Mouse (Mus musculus): Measurements from ENCODE around the gene Zbtb37. TPM values are rescaled to one million over a fixed set of nuclear protein-coding genes. Genes with fewer than 3 reads are reported as not detected.
A peak's percentile ranks its signal among the peaks of the same experiment; 100 is the strongest.

The Zbtb37 gene
- 8.3 and 10.7 TPM in 2 replicates for polyA plus RNA-seq (2014; fragmentation: Nextera tagmentation; extraction: Ambion mirVana)

GRCm38 (mm10) chr1:161034435-161035280, at the start of gene Zbtb37:
Gene Zbtb37, minus strand, starts transcription at chr1:161034849.
- Histone ChIP-seq H3K4me1 (ENCODE audit: control insufficient read depth, insufficient read depth, low read length) (no peaks in the 10 kb centered on the region), H3K27ac (replicated peaks; ENCODE audit: low read depth, low read length) (peak within 1 kb of the TSS; percentile 84), H3K36me3 (replicated peaks; ENCODE audit: control insufficient read depth, insufficient read depth, low read depth, low read length) (peaks cover 5% of the 10 kb centered on the region), H3K27me3 (ENCODE audit: control insufficient read depth, insufficient read depth, low read length) (no peaks in the 10 kb centered on the region), H3K9me3 (replicated peaks; ENCODE audit: control insufficient read depth, low read length) (no peaks in the 10 kb centered on the region), H3K4me3 (ENCODE audit: low read depth, low read length) (peak within 1 kb of the TSS; percentile 84), H3K9ac (replicated peaks; ENCODE audit: low read length) (peak within 1 kb of the TSS; percentile 91), H3K4me2 (ENCODE audit: low read depth, low read length) (peak within 1 kb of the TSS; percentile 66)
- WGBS, result under 1% methylated on average over 40 of the region's 76 CpGs
- DNase-seq (ENCODE audit: low spot score), result peak; percentile 100
- ATAC-seq (replicated peaks; ENCODE audit: insufficient number of reproducible peaks, low FRiP score, low TSS enrichment, low read depth), result peak; percentile 86

- Histone ChIP-seq H3K4me2 (ENCODE audit: low read depth, low read length) (no peak overlapping the region), H3K9me3 (replicated peaks; ENCODE audit: control insufficient read depth, low read length) (no peaks in the 10 kb centered on the region), H3K4me1 (ENCODE audit: control insufficient read depth, insufficient read depth, low read length) (no peaks in the 10 kb centered on the region), H3K9ac (replicated peaks; ENCODE audit: low read length) (no peak overlapping the region), H3K36me3 (replicated peaks; ENCODE audit: control insufficient read depth, insufficient read depth, low read depth, low read length) (peaks cover 4% of the 10 kb centered on the region), H3K4me3 (ENCODE audit: low read depth, low read length) (no peak overlapping the region), H3K27me3 (ENCODE audit: control insufficient read depth, insufficient read depth, low read length) (no peaks in the 10 kb centered on the region), H3K27ac (replicated peaks; ENCODE audit: low read depth, low read length) (no peak overlapping the region)
- ATAC-seq (replicated peaks; ENCODE audit: insufficient number of reproducible peaks, low FRiP score, low TSS enrichment, low read depth) (no peak), DNase-seq (ENCODE audit: low spot score) (no peak)
- 94% methylated on average over 3 of the region's 3 CpGs for WGBS
Observed at GRCm38 (mm10) chr1:161077243-161077642, 42.6 kb upstream of the Zbtb37 start.

- Histone ChIP-seq H3K4me2 (ENCODE audit: low read depth, low read length) (no peak overlapping the region), H3K4me1 (ENCODE audit: control insufficient read depth, insufficient read depth, low read length) (no peaks in the 10 kb centered on the region), H3K4me3 (ENCODE audit: low read depth, low read length) (no peak overlapping the region), H3K27ac (replicated peaks; ENCODE audit: low read depth, low read length) (no peak overlapping the region), H3K27me3 (ENCODE audit: control insufficient read depth, insufficient read depth, low read length) (no peaks in the 10 kb centered on the region), H3K36me3 (replicated peaks; ENCODE audit: control insufficient read depth, insufficient read depth, low read depth, low read length) (peaks cover 4% of the 10 kb centered on the region), H3K9me3 (replicated peaks; ENCODE audit: control insufficient read depth, low read length) (no peaks in the 10 kb centered on the region), H3K9ac (replicated peaks; ENCODE audit: low read length) (no peak overlapping the region)
- no peak for ATAC-seq (replicated peaks; ENCODE audit: insufficient number of reproducible peaks, low FRiP score, low TSS enrichment, low read depth)
- WGBS, result 88% methylated on average over 6 of the region's 6 CpGs
- no peak for DNase-seq (ENCODE audit: low spot score)
Observed at GRCm38 (mm10) chr1:161076238-161076637, 41.6 kb upstream of the Zbtb37 start.

- Histone ChIP-seq H3K4me1 (ENCODE audit: control insufficient read depth, insufficient read depth, low read length) (no peaks in the 10 kb centered on the region), H3K9ac (replicated peaks; ENCODE audit: low read length) (peak overlapping the region; percentile 74), H3K4me2 (ENCODE audit: low read depth, low read length) (peak overlapping the region; percentile 61), H3K4me3 (ENCODE audit: low read depth, low read length) (peak overlapping the region; percentile 73), H3K27me3 (ENCODE audit: control insufficient read depth, insufficient read depth, low read length) (no peaks in the 10 kb centered on the region), H3K9me3 (replicated peaks; ENCODE audit: control insufficient read depth, low read length) (no peaks in the 10 kb centered on the region), H3K27ac (replicated peaks; ENCODE audit: low read depth, low read length) (no peak overlapping the region), H3K36me3 (replicated peaks; ENCODE audit: control insufficient read depth, insufficient read depth, low read depth, low read length) (no peaks in the 10 kb centered on the region)
- no peak for DNase-seq (ENCODE audit: low spot score)
- ATAC-seq (replicated peaks; ENCODE audit: insufficient number of reproducible peaks, low FRiP score, low TSS enrichment, low read depth), result no peak
- under 1% methylated on average over 12 of the region's 12 CpGs for WGBS
Observed at GRCm38 (mm10) chr1:161071272-161071620, 36.6 kb upstream of the Zbtb37 start.

GRCm38 (mm10) chr1:161070352-161071271, 36.0 kb upstream of the Zbtb37 start, which contains the start of the genes Dars2 and Cenpl:
Gene Dars2, minus strand, starts transcription at chr1:161070658.
Gene Cenpl, plus strand, starts transcription at chr1:161070713.
- Histone ChIP-seq H3K4me3 (ENCODE audit: low read depth, low read length) (peak within 1 kb of the TSS; percentile 73), H3K4me2 (ENCODE audit: low read depth, low read length) (peak within 1 kb of the TSS; percentile 79), H3K4me1 (ENCODE audit: control insufficient read depth, insufficient read depth, low read length) (no peaks in the 10 kb centered on the region), H3K9ac (replicated peaks; ENCODE audit: low read length) (peak within 1 kb of the TSS; percentile 74), H3K9me3 (replicated peaks; ENCODE audit: control insufficient read depth, low read length) (no peaks in the 10 kb centered on the region), H3K27me3 (ENCODE audit: control insufficient read depth, insufficient read depth, low read length) (no peaks in the 10 kb centered on the region), H3K27ac (replicated peaks; ENCODE audit: low read depth, low read length) (peak within 1 kb of the TSS; percentile 28), H3K36me3 (replicated peaks; ENCODE audit: control insufficient read depth, insufficient read depth, low read depth, low read length) (no peaks in the 10 kb centered on the region)
- DNase-seq (ENCODE audit: low spot score) (peak; percentile 96), ATAC-seq (replicated peaks; ENCODE audit: insufficient number of reproducible peaks, low FRiP score, low TSS enrichment, low read depth) (peak; percentile 97)
- WGBS, result 0% methylated on average over 57 of the region's 57 CpGs

- H3K4me2 ChIP-seq (ENCODE audit: low read depth, low read length), result no peak overlapping the region
- 77% methylated on average over 1 of the region's 1 CpGs for WGBS
- no peak overlapping the region for H3K4me3 ChIP-seq (ENCODE audit: low read depth, low read length)
- DNase-seq (ENCODE audit: low spot score) (no peak), ATAC-seq (replicated peaks; ENCODE audit: insufficient number of reproducible peaks, low FRiP score, low TSS enrichment, low read depth) (no peak)
- no peak overlapping the region for H3K27ac ChIP-seq (replicated peaks; ENCODE audit: low read depth, low read length)
- H3K36me3 ChIP-seq (replicated peaks; ENCODE audit: control insufficient read depth, insufficient read depth, low read depth, low read length), result no peaks in the 10 kb centered on the region
- H3K4me1 ChIP-seq (ENCODE audit: control insufficient read depth, insufficient read depth, low read length), result no peaks in the 10 kb centered on the region
- H3K9ac ChIP-seq (replicated peaks; ENCODE audit: low read length), result no peak overlapping the region
- H3K27me3 ChIP-seq (ENCODE audit: control insufficient read depth, insufficient read depth, low read length), result no peaks in the 10 kb centered on the region
- no peaks in the 10 kb centered on the region for H3K9me3 ChIP-seq (replicated peaks; ENCODE audit: control insufficient read depth, low read length)
Observed at GRCm38 (mm10) chr1:161063351-161063750, 28.7 kb upstream of the Zbtb37 start.

GRCm38 (mm10) chr1:161057164-161057563, 22.5 kb upstream of the Zbtb37 start:
- H3K4me3 ChIP-seq (ENCODE audit: low read depth, low read length), result no peak overlapping the region
- DNase-seq (ENCODE audit: low spot score) (no peak), ATAC-seq (replicated peaks; ENCODE audit: insufficient number of reproducible peaks, low FRiP score, low TSS enrichment, low read depth) (no peak)
- no peaks in the 10 kb centered on the region for H3K36me3 ChIP-seq (replicated peaks; ENCODE audit: control insufficient read depth, insufficient read depth, low read depth, low read length)
- no peak overlapping the region for H3K27ac ChIP-seq (replicated peaks; ENCODE audit: low read depth, low read length)
- H3K4me2 ChIP-seq (ENCODE audit: low read depth, low read length), result no peak overlapping the region
- H3K9me3 ChIP-seq (replicated peaks; ENCODE audit: control insufficient read depth, low read length), result no peaks in the 10 kb centered on the region
- no peak overlapping the region for H3K9ac ChIP-seq (replicated peaks; ENCODE audit: low read length)
- H3K4me1 ChIP-seq (ENCODE audit: control insufficient read depth, insufficient read depth, low read length), result no peaks in the 10 kb centered on the region
- H3K27me3 ChIP-seq (ENCODE audit: control insufficient read depth, insufficient read depth, low read length), result no peaks in the 10 kb centered on the region
- 97% methylated on average over 1 of the region's 1 CpGs for WGBS
